Mouse (Mus musculus) ES-Bruce4 (cell line): ENCODE data around the gene Pygm.

Source experiments
- EP300 ChIP-seq: IDR thresholded peaks from 2 replicates; pipeline ENCODE4 v1.6.1; 2011; ENCODE audit warnings: low read depth, low read length; ENCODE audit not compliant: insufficient read depth
- POLR2A ChIP-seq: IDR thresholded peaks from one replicate; pipeline ENCODE4 v1.8.1; 2011; ENCODE audit warnings: low read length; ENCODE audit not compliant: insufficient read depth

DNA sequence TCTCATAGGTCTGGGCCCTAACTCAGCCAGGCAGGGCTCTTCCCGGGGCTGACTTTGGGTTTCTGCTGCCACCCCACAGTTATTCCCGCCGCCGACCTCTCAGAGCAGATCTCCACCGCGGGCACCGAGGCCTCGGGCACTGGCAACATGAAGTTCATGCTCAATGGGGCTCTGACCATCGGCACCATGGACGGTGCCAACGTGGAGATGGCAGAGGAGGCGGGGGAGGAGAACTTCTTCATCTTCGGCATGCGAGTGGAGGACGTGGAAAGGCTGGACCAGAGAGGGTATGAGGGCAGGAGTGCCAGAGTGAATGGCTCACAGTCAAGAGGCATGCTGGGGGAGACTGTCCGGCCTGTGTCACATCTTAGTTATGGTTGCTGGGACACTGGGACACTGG, 9.4 kb downstream of the Pygm start:
- TF ChIP-seq EP300 (no peak), POLR2A (no peak)
